Mouse (Mus musculus): ENCODE data around the gene Synpo2l.

- TF ChIP-seq CTCF (IDR thresholded peaks at IDR 0.05; ENCODE audit: borderline replicate concordance, insufficient read depth, low read length) (no peak), POLR2A (IDR thresholded peaks at IDR 0.05; ENCODE audit: low read depth, low read length) (no peak)
These were observed 22.6 kb downstream of the Synpo2l start for GRCm38 (mm10) chr14:20645547-20645946.

Data from embryonic fibroblast, embryonic 13.5 days (primary cell).